Mouse (Mus musculus) liver, postnatal 0 days (tissue): ENCODE measurements around the gene Glra4. TPM values are rescaled to one million over a fixed set of nuclear protein-coding genes. Genes with fewer than 3 reads are reported as not detected.
A peak's percentile ranks its signal among the peaks of the same experiment; 100 is the strongest.

ENCODE experiments used
- ATAC-seq: fragments of 200-750 bp; cut with Nextera tagmentation; 2 replicates; pipeline ENCODE4 v1.8.0; 2017; ENCODE audit warnings: mild to moderate bottlenecking, moderate library complexity
- DNase-seq: peaks from one replicate; pipeline ENCODE4 v3.0.0-alpha.2; 2016
- H3K27ac ChIP-seq: fragments of 300-500 bp; sonication (generic); 2 replicates; pipeline ENCODE4 v1.5.1; 2014; ENCODE audit warnings: antibody characterized with exemption, moderate library complexity, mild to moderate bottlenecking, low read depth
- H3K27me3 ChIP-seq: fragments of 300-500 bp; sonication (generic); 2 replicates; pipeline ENCODE4 v1.6.1; 2014; ENCODE audit warnings: low read length, control low read depth, mixed read lengths; ENCODE audit not compliant: insufficient read depth
- H3K36me3 ChIP-seq: fragments of 300-500 bp; sonication (generic); replicated peaks from 2 replicates; pipeline ENCODE4 v1.6.1; 2014; ENCODE audit warnings: mild to moderate bottlenecking, control low read depth, low read length, moderate library complexity, mixed read lengths; ENCODE audit not compliant: insufficient read depth
- H3K4me1 ChIP-seq: fragments of 300-500 bp; sonication (generic); 2 replicates; pipeline ENCODE4 v1.6.1; 2014; ENCODE audit warnings: antibody characterized with exemption, mild to moderate bottlenecking, control low read depth; ENCODE audit not compliant: insufficient read depth
- H3K4me2 ChIP-seq: fragments of 300-500 bp; sonication (generic); 2 replicates; pipeline ENCODE4 v1.6.1; 2014; ENCODE audit warnings: low read depth, mild to moderate bottlenecking, low read length, moderate library complexity, mixed read lengths
- H3K4me3 ChIP-seq: fragments of 300-500 bp; sonication (generic); 2 replicates; pipeline ENCODE4 v1.5.1; 2014; ENCODE audit warnings: low read depth, low read length
- H3K9ac ChIP-seq: fragments of 300-500 bp; sonication (generic); replicated peaks from 2 replicates; pipeline ENCODE4 v1.6.1; 2014; ENCODE audit warnings: mild to moderate bottlenecking, moderate library complexity
- H3K9me3 ChIP-seq: fragments of 300-500 bp; sonication (generic); 2 replicates; pipeline ENCODE4 v1.6.1; 2016; ENCODE audit warnings: mild to moderate bottlenecking, control low read depth, low read length, mixed read lengths
- CTCF ChIP-seq: sonication (generic); IDR thresholded peaks from 2 replicates; pipeline ENCODE4 v1.5.1; 2016; ENCODE audit warnings: antibody characterized with exemption, low read depth
- EP300 ChIP-seq: IDR thresholded peaks from 2 replicates; pipeline ENCODE4 v1.6.1; 2016; ENCODE audit warnings: antibody characterized with exemption, low read depth, mild to moderate bottlenecking
- WGBS: fragments of 180-500 bp; shearing (Covaris S2); extraction: QIAGEN DNeasy Blood & Tissue Kit; methylation state at CpG from one replicate; pipeline ENCODE4 v1.1.7; 2014; ENCODE audit not compliant: insufficient replicate concordance; 5-methylcytosine and 5-hydroxymethylcytosine counted together
- polyA plus RNA-seq: library from polyadenylated mRNA; unstranded; fragments of >200 nt; fragmentation: Nextera tagmentation; extraction: Ambion mirVana; gene quantifications from 2 replicates; pipeline ENCODE4 v1.2.1, GENCODE M21; 2015

Gene Glra4
- polyA plus RNA-seq = not detected in 2 replicates

- H3K27me3 ChIP-seq = 0 out of 2 replicates have a peak, but pooled peaks cover 2% of the 10 kb centered on the region
- H3K27ac ChIP-seq = no peak within 1 kb of the TSS
- DNase-seq = no peak
- ATAC-seq = no peak
- WGBS = 81% methylated on average over 3 of the region's 3 CpGs
- H3K4me1 ChIP-seq = no peaks in the 10 kb centered on the region
- H3K9ac ChIP-seq = no peak within 1 kb of the TSS
- TF ChIP-seq CTCF = no peak
- TF ChIP-seq EP300 = no peak
- no peak within 1 kb of the TSS for H3K4me3 ChIP-seq
- H3K4me2 ChIP-seq = no peak within 1 kb of the TSS
- no peaks in the 10 kb centered on the region for H3K36me3 ChIP-seq
- no peaks in the 10 kb centered on the region for H3K9me3 ChIP-seq
Measured at GRCm38 (mm10) chrX:136780041-136780440, at the start of gene Glra4. Glra4 (minus strand) TSS chrX:136780141.

- H3K9me3 ChIP-seq = no peaks in the 10 kb centered on the region
- H3K36me3 ChIP-seq = no peaks in the 10 kb centered on the region
- TF ChIP-seq EP300 = no peak
- no peak for TF ChIP-seq CTCF
- ATAC-seq = no peak
- no peaks in the 10 kb centered on the region for H3K27me3 ChIP-seq
- no peak overlapping the region for H3K4me2 ChIP-seq
- H3K4me3 ChIP-seq = no peak overlapping the region
- H3K27ac ChIP-seq = no peak overlapping the region
- H3K9ac ChIP-seq = no peak overlapping the region
- DNase-seq = no peak
- no peaks in the 10 kb centered on the region for H3K4me1 ChIP-seq
Measured at GRCm38 (mm10) chrX:136828610-136829009, 48.7 kb upstream of the Glra4 start.

- no peak for ATAC-seq
- WGBS = 66% methylated on average over 4 of the region's 4 CpGs
- H3K27ac ChIP-seq = no peak overlapping the region
- H3K36me3 ChIP-seq = no peaks in the 10 kb centered on the region
- TF ChIP-seq EP300 (no peak), CTCF (no peak)
- H3K9ac ChIP-seq = no peak overlapping the region
- H3K4me2 ChIP-seq = no peak overlapping the region
- no peaks in the 10 kb centered on the region for H3K27me3 ChIP-seq
- no peaks in the 10 kb centered on the region for H3K4me1 ChIP-seq
- DNase-seq = no peak
- H3K9me3 ChIP-seq = no peaks in the 10 kb centered on the region
- no peak overlapping the region for H3K4me3 ChIP-seq
Measured at GRCm38 (mm10) chrX:136825016-136825415, 45.1 kb upstream of the Glra4 start.

GRCm38 (mm10) chrX:136822371-136822770, 42.4 kb upstream of the Glra4 start, which contains the start of gene Plp1:
Plp1 (plus strand) TSS chrX:136822671.
- Histone ChIP-seq H3K4me3 (no peak within 1 kb of the TSS), H3K27ac (no peak within 1 kb of the TSS), H3K36me3 (no peaks in the 10 kb centered on the region), H3K9me3 (no peaks in the 10 kb centered on the region), H3K4me1 (no peaks in the 10 kb centered on the region), H3K9ac (no peak within 1 kb of the TSS), H3K27me3 (no peaks in the 10 kb centered on the region), H3K4me2 (no peak within 1 kb of the TSS)
- WGBS = 53% methylated on average over 1 of the region's 1 CpGs
- no peak for ATAC-seq
- no peak for DNase-seq
- TF ChIP-seq CTCF (no peak), EP300 (no peak)

GRCm38 (mm10) chrX:136820250-136820649, 40.3 kb upstream of the Glra4 start:
- Histone ChIP-seq H3K9me3 (no peaks in the 10 kb centered on the region), H3K4me1 (no peaks in the 10 kb centered on the region), H3K27ac (no peak overlapping the region), H3K9ac (no peak overlapping the region), H3K27me3 (no peaks in the 10 kb centered on the region), H3K4me3 (no peak overlapping the region), H3K4me2 (no peak overlapping the region), H3K36me3 (no peaks in the 10 kb centered on the region)
- DNase-seq (peak; percentile 59), ATAC-seq (no peak)
- WGBS = 10% methylated on average over 1 of the region's 1 CpGs
- TF ChIP-seq EP300 (no peak), CTCF (peak; percentile 78)

GRCm38 (mm10) chrX:136819752-136820151, 39.8 kb upstream of the Glra4 start:
- no peak overlapping the region for H3K27ac ChIP-seq
- WGBS = 73% methylated on average over 6 of the region's 6 CpGs
- DNase-seq (no peak), ATAC-seq (no peak)
- H3K9ac ChIP-seq = no peak overlapping the region
- no peaks in the 10 kb centered on the region for H3K36me3 ChIP-seq
- no peak overlapping the region for H3K4me2 ChIP-seq
- H3K4me3 ChIP-seq = no peak overlapping the region
- no peaks in the 10 kb centered on the region for H3K9me3 ChIP-seq
- no peaks in the 10 kb centered on the region for H3K27me3 ChIP-seq
- no peak for TF ChIP-seq CTCF
- TF ChIP-seq EP300 = no peak
- no peaks in the 10 kb centered on the region for H3K4me1 ChIP-seq

GRCm38 (mm10) chrX:136797223-136797622, 17.3 kb upstream of the Glra4 start:
- TF ChIP-seq EP300 (no peak), CTCF (no peak)
- 47% methylated on average over 2 of the region's 2 CpGs for WGBS
- H3K9ac ChIP-seq = no peak overlapping the region
- no peak for DNase-seq
- no peak overlapping the region for H3K27ac ChIP-seq
- no peak overlapping the region for H3K4me2 ChIP-seq
- no peaks in the 10 kb centered on the region for H3K27me3 ChIP-seq
- no peaks in the 10 kb centered on the region for H3K9me3 ChIP-seq
- no peaks in the 10 kb centered on the region for H3K36me3 ChIP-seq
- no peaks in the 10 kb centered on the region for H3K4me1 ChIP-seq
- no peak overlapping the region for H3K4me3 ChIP-seq
- ATAC-seq = no peak
